Mouse (Mus musculus) hindbrain, embryonic 10.5 days (tissue): ENCODE results near the gene Lrrc25. TPM values are rescaled to one million over a fixed set of nuclear protein-coding genes. Genes with fewer than 3 reads are reported as not detected.

ENCODE experiments used
- DNase-seq: peaks from one replicate; pipeline ENCODE4 v3.0.0-alpha.2; 2017; ENCODE audit warnings: low spot score
- H3K27ac ChIP-seq: fragments of 300-500 bp; sonication (generic); 2 replicates; pipeline ENCODE4 v1.5.1; 2016; ENCODE audit warnings: mild to moderate bottlenecking, moderate library complexity
- H3K27me3 ChIP-seq: fragments of 300-500 bp; sonication (generic); 2 replicates; pipeline ENCODE4 v1.6.1; 2016; ENCODE audit warnings: mild to moderate bottlenecking; ENCODE audit not compliant: poor library complexity, insufficient read depth, severe bottlenecking
- H3K36me3 ChIP-seq: fragments of 300-500 bp; sonication (generic); 2 replicates; pipeline ENCODE4 v1.6.1; 2016; ENCODE audit warnings: mild to moderate bottlenecking, moderate library complexity
- H3K4me1 ChIP-seq: fragments of 300-500 bp; sonication (generic); replicated peaks from 2 replicates; pipeline ENCODE4 v1.6.1; 2016; ENCODE audit warnings: mild to moderate bottlenecking
- H3K4me3 ChIP-seq: fragments of 300-500 bp; sonication (generic); 2 replicates; pipeline ENCODE4 v1.5.1; 2016; ENCODE audit warnings: mild to moderate bottlenecking, moderate library complexity
- H3K9me3 ChIP-seq: fragments of 300-500 bp; sonication (generic); 2 replicates; pipeline ENCODE4 v1.6.1; 2016; ENCODE audit warnings: mild to moderate bottlenecking, moderate library complexity
- WGBS: fragments of 180-500 bp; shearing (Covaris S2); methylation state at CpG from one replicate; pipeline ENCODE4 v1.1.7; 2016; 5-methylcytosine and 5-hydroxymethylcytosine counted together
- polyA plus RNA-seq: library from polyadenylated mRNA; unstranded; fragments of >200 nt; fragmentation: Nextera tagmentation; extraction: Ambion mirVana; gene quantifications from 2 replicates; pipeline ENCODE4 v1.2.1, GENCODE M21; 2016

The Lrrc25 gene
- polyA plus RNA-seq, 1 experiment from 2014 or later = 1.6 TPM

DNA sequence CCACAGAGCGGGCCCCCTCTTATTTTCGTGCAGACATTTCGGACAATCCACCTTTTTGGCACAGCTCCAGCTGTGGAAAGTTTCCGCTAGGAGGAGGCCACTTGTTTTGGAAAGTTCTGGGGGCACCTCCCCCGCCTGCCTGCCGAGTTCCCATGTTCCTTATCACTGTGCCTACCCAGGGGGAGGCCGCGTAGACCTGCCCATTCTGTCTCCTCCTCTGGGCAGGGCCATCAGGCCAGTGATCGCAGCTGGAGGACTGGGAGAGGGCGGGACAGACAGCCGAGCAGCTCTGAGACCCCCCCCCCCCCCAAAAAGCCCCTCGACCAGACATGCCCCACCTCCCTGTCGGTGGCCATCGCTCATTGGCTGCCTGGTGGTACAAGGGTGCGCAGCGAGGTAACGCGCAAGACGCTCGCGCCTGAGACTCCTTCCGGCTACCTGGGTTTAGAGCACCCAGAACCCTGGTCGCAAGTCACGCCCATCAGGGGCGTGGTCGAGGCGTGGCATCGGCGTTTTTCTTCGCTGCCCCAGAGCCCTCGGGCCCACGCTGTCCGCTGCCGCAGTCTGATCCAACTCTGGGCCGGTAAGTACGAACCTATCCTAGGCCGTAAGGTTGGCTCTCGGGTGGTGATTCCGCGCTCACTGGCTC, 21.9 kb upstream of the Lrrc25 start, which contains the start of gene Isyna1:
Gene Isyna1 (plus strand): TSS at position 413 of the 649 bp plus-strand sequence.
- Histone ChIP-seq H3K36me3 (peaks cover 62% of the 10 kb centered on the region), H3K4me1 (peaks cover 63% of the 10 kb centered on the region), H3K9me3 (no peaks in the 10 kb centered on the region), H3K27me3 (peaks cover 36% of the 10 kb centered on the region), H3K4me3 (peak within 1 kb of the TSS; percentile 74), H3K27ac (peak within 1 kb of the TSS; percentile 86)
- peak; percentile 94 for DNase-seq
- under 1% methylated on average over 40 of the region's 40 CpGs for WGBS

DNA sequence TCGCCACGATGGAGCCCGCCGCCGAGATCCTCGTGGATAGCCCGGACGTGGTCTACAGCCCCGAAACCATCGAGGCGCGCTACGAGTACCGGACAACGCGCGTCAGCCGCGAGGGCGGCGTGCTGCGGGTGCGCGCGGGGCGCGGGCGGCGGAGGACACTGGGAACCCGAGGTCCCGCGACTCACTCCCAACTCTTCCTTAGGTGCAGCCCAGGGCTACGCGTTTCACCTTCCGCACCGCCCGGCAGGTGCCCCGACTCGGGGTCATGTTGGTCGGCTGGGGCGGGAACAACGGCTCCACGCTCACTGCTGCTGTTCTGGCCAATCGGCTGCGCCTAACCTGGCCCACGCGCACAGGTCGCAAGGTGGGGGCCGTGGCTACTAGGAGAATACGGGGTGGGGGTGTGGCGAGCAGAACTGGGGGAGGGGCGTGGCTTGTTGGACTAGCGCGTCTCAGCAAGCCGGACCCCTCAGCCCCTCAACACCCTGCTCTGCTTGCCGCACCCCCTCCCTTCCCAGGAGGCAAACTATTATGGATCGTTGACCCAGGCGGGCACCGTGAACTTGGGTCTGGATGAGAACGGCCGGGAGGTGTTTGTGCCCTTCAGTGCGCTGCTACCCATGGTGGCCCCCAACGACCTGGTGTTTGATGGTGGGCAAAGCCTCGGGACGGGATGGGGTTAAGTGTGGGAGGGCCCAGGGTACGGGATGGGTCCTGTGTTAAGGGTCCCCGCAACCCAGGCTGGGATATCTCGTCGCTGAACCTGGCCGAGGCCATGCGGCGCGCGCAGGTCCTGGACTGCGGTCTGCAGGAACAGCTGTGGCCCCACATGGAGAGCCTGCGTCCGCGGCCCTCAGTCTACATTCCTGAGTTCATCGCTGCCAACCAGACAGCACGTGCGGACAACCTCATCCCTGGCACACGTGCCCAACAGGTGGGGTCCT, 21.1 kb upstream of the Lrrc25 start:
- Histone ChIP-seq H3K4me3 (peak overlapping the region; percentile 74), H3K9me3 (no peaks in the 10 kb centered on the region), H3K27ac (peak overlapping the region; percentile 86), H3K27me3 (peaks cover 44% of the 10 kb centered on the region), H3K36me3 (peaks cover 59% of the 10 kb centered on the region), H3K4me1 (peaks cover 71% of the 10 kb centered on the region)
- WGBS = 10% methylated on average over 82 of the region's 82 CpGs
- peak; percentile 41 for DNase-seq

DNA sequence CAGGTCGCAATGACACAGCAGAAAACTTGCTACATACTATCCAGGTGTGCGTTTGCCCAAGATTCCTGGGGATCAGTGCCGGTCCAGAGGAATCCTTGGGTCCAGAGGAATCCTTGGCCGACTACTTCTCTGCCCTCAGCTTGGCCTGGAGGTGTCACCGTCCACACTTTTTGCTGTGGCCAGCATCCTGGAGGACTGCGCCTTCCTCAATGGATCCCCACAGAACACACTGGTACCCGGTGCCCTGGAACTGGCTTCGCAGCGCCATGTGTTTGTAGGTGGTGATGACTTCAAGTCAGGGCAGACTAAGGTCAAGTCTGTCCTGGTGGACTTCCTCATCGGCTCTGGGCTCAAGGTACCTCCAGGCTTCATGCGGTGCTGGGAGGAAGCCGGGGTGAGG, 20.1 kb upstream of the Lrrc25 start:
- H3K27me3 ChIP-seq = peaks cover 47% of the 10 kb centered on the region
- H3K4me1 ChIP-seq = peaks cover 80% of the 10 kb centered on the region
- WGBS = 92% methylated on average over 12 of the region's 12 CpGs
- peak overlapping the region; percentile 74; the same call in 1 of the 2 replicates for H3K4me3 ChIP-seq
- H3K9me3 ChIP-seq = no peaks in the 10 kb centered on the region
- H3K36me3 ChIP-seq = peaks cover 50% of the 10 kb centered on the region
- DNase-seq = no peak
- no peak overlapping the region for H3K27ac ChIP-seq

DNA sequence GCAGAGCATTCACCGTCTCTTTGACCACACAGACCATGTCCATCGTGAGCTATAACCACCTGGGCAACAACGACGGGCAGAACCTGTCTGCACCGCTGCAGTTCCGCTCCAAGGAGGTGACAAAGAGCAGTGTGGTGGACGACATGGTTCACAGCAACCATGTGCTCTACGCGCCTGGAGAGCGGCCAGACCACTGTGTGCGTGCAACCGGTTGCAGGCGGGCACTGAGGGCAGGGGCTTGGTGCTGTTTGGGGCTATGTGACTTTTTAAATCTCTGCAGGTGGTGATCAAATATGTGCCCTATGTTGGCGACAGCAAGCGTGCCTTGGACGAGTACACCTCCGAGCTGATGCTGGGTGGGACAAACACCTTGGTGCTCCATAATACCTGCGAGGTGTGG, 19.7 kb upstream of the Lrrc25 start:
- Histone ChIP-seq H3K27ac (no peak overlapping the region), H3K4me3 (peak overlapping the region; percentile 74; the same call in 1 of the 2 replicates), H3K36me3 (peaks cover 47% of the 10 kb centered on the region), H3K4me1 (peaks cover 84% of the 10 kb centered on the region), H3K27me3 (peaks cover 47% of the 10 kb centered on the region), H3K9me3 (no peaks in the 10 kb centered on the region)
- WGBS = 94% methylated on average over 18 of the region's 18 CpGs
- DNase-seq = no peak

DNA sequence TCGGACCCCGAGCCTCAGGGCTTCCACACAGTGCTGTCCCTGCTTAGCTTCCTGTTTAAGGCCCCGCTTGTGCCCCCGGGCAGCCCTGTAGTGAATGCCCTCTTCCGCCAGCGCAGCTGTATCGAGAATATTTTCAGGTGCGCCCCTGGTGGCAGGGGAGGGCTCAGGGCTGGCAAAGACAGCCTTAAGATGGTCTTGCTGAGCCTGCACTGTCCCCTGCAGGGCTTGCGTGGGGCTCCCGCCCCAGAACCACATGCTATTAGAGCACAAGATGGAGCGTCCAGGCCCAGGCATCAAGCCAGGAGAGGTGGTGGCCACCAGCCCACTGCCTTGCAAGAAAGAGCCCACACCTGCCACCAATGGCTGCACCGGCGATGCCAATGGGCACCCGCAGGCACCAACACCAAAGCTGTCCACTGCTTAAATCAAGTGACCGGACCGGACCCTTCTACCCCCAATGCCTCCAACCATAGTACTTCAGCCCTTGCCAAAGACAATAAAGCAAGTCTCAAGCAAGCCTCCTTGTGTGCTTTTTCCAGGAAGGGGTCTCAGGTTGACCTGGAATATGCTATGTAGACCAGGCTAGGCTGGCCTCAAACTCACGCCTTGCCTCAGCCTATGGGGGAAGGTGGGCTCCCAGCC, 19.1 kb upstream of the Lrrc25 start:
- Histone ChIP-seq H3K4me1 (peaks cover 91% of the 10 kb centered on the region), H3K9me3 (peaks cover 2% of the 10 kb centered on the region; the same call in 1 of the 2 replicates), H3K27ac (no peak overlapping the region), H3K27me3 (peaks cover 47% of the 10 kb centered on the region), H3K4me3 (peak overlapping the region; percentile 57), H3K36me3 (peaks cover 43% of the 10 kb centered on the region)
- WGBS = 86% methylated on average over 17 of the region's 17 CpGs
- peak; percentile 35 for DNase-seq

DNA sequence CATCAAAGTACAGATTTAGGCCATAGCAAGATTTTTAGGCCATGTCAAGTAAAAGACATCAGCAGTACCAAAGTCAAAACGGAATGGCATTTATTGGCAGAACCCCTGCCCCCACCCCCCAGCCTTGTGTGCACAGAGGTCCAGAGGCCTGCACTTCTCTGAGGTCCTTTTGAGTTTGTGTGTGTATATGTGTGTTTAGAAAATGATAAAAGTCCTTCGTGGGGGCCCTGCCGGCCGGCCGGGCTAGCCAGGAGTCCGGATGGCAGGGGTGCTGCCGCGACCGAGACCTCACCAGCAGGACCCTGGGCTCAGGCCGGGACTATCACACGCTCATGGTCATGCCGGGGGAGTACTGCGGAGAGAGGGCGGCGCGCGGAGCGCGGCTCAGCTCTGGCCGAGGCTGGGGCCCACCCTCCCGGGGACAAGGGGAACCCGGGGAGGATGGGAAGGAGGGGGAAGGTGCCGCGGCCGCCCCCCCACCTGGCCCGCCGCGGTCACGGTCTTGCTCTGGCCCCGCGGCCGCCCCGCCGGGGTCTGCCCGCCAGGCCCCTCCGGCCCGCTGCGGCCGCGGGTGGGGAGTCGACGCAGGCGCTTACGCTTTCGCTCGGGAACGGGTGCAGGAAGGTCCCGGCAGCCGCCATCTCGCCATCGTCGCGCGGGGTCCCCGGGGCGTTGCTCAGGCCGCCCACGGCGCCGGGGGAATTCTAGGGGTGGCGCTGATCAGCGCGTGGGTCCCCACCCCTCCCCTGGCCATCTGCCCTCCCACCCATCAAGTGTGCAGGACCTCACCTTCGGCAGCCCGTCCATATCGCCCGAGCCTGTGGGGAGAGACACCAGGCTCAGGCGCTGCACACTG, 18.3 kb upstream of the Lrrc25 start:
- Histone ChIP-seq H3K4me1 (peaks cover 98% of the 10 kb centered on the region), H3K27me3 (peaks cover 47% of the 10 kb centered on the region), H3K27ac (peak overlapping the region; percentile 87), H3K4me3 (peak overlapping the region; percentile 57), H3K36me3 (peaks cover 43% of the 10 kb centered on the region), H3K9me3 (peaks cover 8% of the 10 kb centered on the region)
- DNase-seq = peak; percentile 42
- WGBS = 4% methylated on average over 68 of the region's 68 CpGs

DNA sequence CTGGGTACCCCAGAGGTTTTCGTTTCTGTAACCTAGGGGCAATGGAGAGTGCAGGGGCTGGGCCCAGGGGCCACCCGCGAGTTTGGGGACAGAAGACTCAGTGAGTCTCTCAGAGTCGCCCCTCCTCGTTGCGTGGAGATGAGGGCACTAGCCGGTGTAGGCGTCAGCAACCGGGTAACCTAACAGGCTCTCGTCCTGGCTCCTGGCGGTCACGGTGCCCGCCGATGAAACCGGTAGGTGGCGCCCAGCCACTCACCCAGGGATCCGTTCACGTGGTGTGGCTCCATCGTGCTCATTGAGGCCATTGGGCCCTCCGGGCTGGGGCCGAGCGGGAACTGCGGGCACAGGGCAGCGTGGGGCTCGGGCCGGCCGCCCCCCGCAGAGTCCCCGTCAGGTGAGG, 17.7 kb upstream of the Lrrc25 start:
- H3K27ac ChIP-seq = peak overlapping the region; percentile 87
- peaks cover 98% of the 10 kb centered on the region for H3K4me1 ChIP-seq
- under 1% methylated on average over 29 of the region's 29 CpGs for WGBS

DNA sequence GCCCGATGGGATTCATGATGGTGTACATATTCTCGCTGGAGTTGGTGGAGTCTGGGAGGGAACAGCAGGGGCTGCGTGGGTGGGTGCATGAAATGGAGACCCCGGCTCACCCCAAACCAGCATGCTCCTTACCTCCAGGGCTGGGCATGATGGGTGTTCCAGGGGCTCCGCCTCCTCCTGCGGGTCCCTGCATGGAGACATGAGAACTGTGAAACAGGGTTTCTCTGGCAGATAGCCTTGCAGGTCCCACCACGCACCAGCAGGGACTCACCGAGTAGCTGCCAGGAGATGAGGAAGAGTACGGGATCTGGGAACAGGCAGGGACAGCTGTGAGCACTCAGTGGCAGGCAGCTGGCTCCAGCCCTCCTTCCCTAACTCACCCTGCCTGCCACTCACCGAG, 17.2 kb upstream of the Lrrc25 start:
- Histone ChIP-seq H3K36me3 (peaks cover 50% of the 10 kb centered on the region), H3K4me1 (peaks cover 93% of the 10 kb centered on the region), H3K27me3 (peaks cover 47% of the 10 kb centered on the region), H3K9me3 (peaks cover 10% of the 10 kb centered on the region), H3K4me3 (peak overlapping the region; percentile 57), H3K27ac (peak overlapping the region; percentile 87)
- 14% methylated on average over 10 of the region's 10 CpGs for WGBS
- peak; percentile 57 for DNase-seq

More for the DNA sequence above, 17.7 kb upstream of the Lrrc25 start:
- peak; percentile 89 for DNase-seq
- Histone ChIP-seq H3K36me3 (peaks cover 49% of the 10 kb centered on the region), H3K9me3 (peaks cover 10% of the 10 kb centered on the region), H3K4me3 (peak overlapping the region; percentile 57), H3K27me3 (peaks cover 47% of the 10 kb centered on the region)

DNA sequence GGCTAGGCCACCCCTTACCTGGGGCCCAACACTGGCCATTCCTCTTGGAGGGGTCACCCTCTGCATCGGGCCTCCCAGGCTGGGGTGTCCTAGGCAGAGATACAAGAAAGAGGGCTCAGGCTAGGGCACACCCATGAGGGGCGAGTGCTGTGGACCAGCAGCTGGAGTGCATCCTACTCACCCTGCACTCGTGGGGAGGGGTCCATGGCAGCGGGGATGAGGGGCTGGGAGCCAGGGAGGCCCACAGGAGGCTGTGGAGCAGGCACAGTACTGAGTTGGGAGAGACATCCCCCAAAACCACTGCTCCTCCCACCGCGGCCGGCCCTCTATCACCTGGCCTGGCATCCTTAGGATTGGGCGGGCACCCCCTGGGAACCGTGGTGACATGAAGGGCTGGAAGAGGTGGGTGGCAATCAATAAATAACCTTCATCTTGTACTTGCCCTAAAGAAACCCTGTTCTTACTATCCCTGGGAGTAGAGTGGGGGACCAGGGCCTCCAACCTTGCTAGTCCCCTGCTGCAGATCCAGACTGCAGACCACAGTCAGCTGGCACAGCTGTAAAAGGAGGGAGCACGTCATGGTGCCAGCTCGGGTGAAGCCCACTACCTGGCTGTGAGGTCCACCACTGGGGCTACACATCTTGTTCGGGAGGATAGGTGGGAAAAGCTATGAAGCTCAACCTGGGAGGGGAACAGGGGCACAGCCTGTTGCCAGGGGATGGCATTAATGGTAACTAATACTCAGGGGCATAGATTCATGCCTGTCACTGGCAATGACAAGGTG, 16.3 kb upstream of the Lrrc25 start:
- Histone ChIP-seq H3K27ac (peak overlapping the region; percentile 87), H3K4me3 (peak overlapping the region; percentile 57), H3K27me3 (peaks cover 52% of the 10 kb centered on the region), H3K9me3 (peaks cover 10% of the 10 kb centered on the region), H3K36me3 (peaks cover 52% of the 10 kb centered on the region), H3K4me1 (peaks cover 92% of the 10 kb centered on the region)
- DNase-seq = no peak
- 86% methylated on average over 12 of the region's 12 CpGs for WGBS

DNA sequence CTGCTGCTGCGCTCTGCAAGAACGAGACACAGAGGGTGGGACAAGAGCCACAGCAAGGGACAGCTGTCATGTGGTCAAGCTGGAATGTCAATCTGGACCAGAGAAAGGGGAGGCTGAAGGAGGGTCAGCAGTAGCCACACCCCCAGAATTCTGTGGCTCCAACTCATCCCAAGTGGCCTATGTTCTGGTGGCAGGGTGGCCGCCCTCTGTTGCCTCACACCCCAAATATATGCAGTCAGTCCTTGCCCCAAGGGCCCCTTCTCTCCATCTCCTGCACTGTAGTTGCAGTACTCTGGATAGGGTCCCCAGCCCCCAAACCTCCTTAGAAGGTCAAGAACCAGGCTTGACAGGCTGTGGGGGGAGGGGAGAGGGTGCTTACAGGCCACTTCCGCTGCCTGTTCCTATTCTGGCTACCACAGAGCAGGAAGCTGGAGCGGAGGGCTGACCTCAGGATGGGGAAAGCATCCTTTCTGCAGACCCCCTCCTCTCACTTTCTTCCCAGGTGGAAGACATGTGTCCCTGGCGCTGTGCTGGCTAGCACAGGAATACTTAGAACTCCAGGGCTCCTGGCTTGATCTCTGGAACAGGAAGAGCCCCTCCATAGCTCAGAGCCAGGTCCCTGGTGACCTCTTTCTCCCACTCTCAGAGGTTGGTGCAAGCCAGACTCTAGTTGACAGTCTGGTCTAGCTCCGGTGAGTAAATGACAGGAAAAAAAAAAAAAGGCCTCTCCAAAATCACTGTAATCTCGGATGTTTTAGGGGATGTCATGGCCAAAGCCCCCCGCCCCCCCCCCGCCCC, 15.3 kb upstream of the Lrrc25 start:
- peaks cover 10% of the 10 kb centered on the region for H3K9me3 ChIP-seq
- H3K36me3 ChIP-seq = peaks cover 51% of the 10 kb centered on the region
- peak overlapping the region; percentile 87 for H3K27ac ChIP-seq
- peaks cover 92% of the 10 kb centered on the region for H3K4me1 ChIP-seq
- DNase-seq = peak; percentile 76
- H3K4me3 ChIP-seq = peak overlapping the region; percentile 45
- 9% methylated on average over 10 of the region's 10 CpGs for WGBS
- peaks cover 47% of the 10 kb centered on the region for H3K27me3 ChIP-seq

DNA sequence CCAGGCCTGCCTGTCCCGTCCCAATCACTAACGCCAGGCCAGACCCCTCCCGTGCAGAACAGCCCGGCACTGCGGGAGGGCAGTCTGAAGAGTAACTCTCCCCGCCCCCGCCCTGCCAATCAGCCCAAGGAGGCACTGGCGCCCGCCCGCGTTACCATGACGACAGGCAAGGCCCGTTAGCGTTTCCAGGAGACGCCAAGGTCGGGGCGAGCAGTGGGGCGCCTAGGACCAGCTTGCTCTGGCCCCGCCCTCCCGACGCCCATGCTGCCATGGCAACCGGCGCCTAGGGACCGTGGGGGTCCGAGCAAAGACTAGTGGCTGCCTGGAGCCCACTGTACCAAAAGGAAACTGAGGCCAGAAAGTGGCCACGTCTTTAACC, 14.7 kb upstream of the Lrrc25 start:
- peaks cover 10% of the 10 kb centered on the region for H3K9me3 ChIP-seq
- WGBS = under 1% methylated on average over 26 of the region's 26 CpGs
- peaks cover 45% of the 10 kb centered on the region for H3K36me3 ChIP-seq
- H3K27me3 ChIP-seq = peaks cover 46% of the 10 kb centered on the region
- H3K4me1 ChIP-seq = peaks cover 91% of the 10 kb centered on the region
- peak overlapping the region; percentile 87 for H3K27ac ChIP-seq
- peak; percentile 97 for DNase-seq
- H3K4me3 ChIP-seq = peak overlapping the region; percentile 45
